Mouse (Mus musculus) lung, adult 2 months (tissue): ENCODE data around the gene Tmem110.

Experiments
- CTCF ChIP-seq: fragments of 200-500 bp; IDR thresholded peaks from 2 replicates; pipeline ENCODE4 v1.5.1; 2011; ENCODE audit warnings: mild to moderate bottlenecking, low read length, control low read depth; ENCODE audit not compliant: insufficient read depth
- POLR2A ChIP-seq: fragments of 200-500 bp; IDR thresholded peaks from 2 replicates; pipeline ENCODE4 v1.6.1; 2011; ENCODE audit warnings: low read depth, mild to moderate bottlenecking, control low read depth, low read length, borderline replicate concordance; ENCODE audit errors: extremely low read depth

DNA sequence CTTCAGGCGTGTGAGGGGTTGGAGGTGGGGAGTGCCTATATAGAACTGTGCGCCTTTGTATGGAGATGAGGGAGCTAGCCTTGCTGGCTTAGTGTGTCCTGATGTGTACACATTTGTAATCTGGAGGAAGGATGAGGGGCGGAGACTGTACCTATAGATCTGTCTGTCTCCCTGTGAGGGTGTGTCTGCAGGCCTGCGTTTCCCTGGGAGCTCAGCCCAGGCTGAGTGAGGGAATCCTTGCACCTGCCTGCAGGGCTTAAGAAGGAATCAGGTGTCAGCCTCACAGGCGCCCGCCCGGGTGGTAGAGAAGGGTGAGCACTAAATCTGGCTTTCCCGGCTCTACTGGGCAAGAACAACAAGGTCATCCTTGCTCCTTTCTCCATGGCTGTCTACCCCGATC is 54.4 kb downstream of the Tmem110 start:
- TF ChIP-seq POLR2A (no peak), CTCF (no peak)
